Mouse (Mus musculus) v-Abl transformed pro-B cells (cell line): Measurements from ENCODE around the gene Itpripl2.

Experiments used
- in situ Hi-C, 2 experiments: fragments of 400-800 bp; cut with MboI; formaldehyde crosslinking; loops; one replicate each; pipeline ENCODE4 v1.15.1; 2025; ENCODE audit not compliant: unreplicated experiment in 2 of 2

Gene Itpripl2

DNA sequence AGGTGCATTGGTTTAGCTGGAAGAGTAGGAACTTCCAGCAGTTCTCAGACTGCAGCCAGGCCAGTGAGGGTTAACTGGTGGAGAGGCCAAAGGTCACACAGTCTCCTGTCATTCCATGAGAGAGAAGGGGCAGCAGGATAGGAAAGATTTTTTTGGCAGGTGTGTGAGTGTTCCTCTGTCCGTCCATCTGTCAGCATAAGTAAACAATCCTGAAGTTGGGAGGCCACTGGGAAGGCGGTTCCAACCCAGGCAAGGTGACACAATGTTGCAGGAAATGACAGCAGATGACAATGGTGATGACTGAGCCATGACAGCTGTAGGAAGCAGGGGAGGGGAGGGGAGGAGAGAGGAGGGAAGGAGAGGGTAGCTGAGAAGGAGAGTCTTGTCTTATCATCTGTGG, 38.8 kb downstream of the Itpripl2 start:
- in situ Hi-C loops = loop anchor here in 1 of 2 experiments (25.0 kb wide), 1 partner anchor 534 kb away; the partner anchor contains the start of gene Gprc5b

DNA sequence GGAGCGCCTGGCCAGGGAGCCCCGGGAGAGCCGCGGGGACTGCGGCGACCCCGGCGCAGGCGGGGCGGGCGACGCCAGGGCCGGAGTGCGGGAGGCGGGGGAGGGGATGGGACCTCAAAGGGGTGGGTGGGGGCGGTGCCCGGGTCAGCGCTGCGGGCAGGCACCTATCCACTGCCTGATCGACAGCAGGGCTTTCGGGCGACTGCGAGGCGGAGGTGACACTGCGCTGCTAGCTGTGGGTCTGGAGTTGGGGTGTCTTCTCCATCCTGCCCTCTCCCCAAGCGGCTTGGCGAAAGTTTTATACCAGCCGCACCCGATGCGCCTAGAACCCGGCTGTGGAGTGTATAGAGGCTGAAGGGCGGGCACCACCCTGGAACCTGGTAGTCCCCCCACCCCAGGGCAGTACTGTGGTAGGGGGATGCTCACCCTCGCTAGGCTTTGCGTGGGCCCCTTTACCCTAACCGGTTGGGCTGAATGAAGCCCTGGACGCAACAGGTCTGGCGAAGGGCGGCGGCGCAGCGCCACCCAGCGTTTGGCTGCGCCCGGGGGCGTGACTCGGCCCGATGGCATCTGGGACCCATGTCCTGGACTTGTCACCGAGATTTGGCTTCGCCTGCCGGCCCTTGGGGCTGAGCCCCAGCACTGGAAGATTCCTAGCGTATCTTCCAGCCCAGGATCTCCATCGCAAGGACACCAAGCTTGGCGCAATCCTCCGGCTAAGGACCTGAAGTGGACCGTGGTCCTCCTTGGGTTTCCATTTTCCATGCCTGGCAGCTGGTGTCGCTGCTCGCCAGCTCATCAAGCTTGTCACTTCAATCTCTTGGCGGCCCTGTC, 43.4 kb downstream of the Itpripl2 start, which contains the start of gene Syt17:
Gene Syt17, minus strand, starts transcription at position 89 of the 834 bp plus-strand sequence.
- in situ Hi-C loops = no loop called here

DNA sequence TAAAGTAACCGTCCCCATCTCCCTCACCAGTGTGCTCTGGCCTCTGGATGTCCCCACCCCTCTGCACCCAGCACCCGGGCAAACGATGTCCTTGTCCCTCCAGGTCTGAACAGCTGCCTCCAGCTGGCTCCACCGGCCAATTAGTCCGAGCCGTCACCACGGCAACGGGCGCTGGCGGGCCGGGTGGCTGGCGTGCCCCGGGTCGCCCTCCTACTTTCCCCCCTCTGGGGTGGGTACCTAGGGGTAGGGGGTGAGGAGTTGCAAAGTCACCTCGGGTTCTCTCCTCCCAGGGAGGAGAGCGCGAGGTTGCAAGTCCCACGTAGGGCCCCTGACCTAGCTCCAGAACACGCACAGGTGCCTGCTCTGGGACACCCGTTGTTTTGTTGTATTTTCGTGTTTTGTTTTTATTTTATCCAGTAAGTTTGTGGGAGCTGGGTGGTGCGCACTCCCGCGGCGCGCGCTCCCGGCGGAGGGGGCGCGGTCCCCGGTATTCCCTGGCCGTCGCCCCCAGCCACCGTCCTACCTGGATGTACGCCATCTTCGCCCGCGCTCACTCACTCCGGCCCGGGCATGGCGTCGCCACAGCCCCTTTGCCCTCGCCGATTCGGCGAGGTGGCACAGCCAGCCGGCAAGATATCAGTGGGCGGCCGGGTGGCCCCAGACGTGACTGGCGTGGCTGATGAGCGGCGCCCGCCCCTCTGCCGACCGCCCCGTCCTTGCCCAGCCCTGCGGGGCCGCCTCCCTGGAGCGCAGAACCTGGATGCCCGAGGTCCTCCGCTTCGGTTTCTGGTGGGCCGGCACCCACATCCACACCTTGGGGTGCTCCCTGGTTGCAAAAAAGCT, 44.3 kb downstream of the Itpripl2 start:
- in situ Hi-C loops = no loop called here

DNA sequence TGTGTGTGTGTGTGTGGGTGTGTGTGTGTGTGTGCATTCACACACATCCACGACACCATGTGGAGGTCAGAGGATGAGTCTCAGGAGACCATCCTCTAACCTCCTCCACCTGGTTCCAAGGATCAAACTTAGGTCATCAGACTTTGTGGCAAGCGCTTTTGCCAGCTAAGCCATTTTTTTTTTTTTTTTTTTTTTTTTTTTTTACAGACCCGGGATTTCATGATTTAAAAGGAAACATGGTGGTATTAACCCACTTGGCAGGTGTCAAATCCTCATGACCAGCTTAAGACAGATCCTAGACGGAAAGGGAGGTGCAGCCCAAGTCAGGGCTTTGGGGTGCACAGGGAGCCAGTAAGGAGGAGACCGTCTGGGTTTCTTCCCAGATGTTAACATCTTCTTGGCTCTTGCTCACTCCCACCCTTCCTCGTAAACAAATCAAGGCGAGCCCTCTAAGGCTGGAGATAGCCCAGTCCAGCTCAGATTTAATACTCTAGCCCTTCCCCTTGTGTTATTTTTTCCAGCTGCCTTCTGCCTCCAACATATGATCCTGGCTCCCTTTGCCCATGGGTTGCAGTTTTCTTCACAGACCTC, 47.8 kb downstream of the Itpripl2 start:
- in situ Hi-C loops = no loop called here

- in situ Hi-C loops = no loop called here
These were observed 48.4 kb downstream of the Itpripl2 start for GRCm38 (mm10) chr7:118443371-118443770.

DNA sequence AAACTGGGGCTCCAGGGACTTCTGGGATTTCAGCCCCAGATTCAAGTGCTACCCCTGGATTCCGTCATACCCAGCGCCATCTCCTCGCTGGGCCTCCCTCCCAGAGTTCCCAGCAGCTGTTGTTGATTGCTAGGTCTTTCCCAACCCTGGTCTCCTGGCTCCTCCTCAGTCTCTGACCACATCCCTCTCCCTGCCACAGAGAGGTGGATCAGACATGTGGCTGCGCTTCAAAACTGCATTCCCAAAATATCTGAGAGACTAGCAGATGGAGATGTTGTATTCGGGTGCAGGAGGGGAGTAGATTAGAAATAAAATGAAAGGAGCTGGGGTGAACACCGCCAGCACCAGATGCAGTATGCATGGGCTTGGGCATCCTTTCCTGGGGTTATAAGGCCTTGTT, 50.2 kb downstream of the Itpripl2 start:
- in situ Hi-C loops = no loop called here

DNA sequence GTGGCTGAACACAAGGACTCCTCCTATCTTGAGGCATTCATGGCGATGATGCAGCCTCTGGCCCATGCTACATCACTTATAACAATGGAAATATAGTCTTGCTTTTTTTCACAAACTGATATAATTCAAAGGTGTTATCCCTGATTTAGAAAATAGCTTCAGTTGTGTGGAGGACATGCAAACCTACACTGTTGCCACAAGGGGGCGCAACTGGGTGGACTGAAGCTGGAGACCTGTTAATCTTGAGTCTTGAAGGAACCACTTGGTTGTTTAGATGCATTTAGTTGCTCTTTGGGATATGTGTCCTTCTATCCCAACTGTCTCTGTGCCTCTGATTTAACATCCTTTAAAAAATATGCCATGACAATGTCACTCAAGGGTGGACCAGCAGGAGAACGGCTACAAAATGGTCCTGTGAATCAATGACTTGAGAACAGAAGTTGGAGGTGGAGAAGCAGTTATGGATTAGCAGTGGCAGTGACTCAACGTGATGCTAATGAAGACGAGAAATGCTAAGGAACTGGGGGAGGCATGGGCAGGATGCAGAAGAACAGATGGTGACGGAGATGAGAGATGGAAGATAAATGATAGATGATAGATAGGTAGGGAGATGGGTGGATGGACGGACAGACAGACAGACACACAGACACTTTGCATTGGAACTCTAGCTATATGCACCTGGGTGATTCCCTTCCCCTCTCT, 54.5 kb downstream of the Itpripl2 start:
- in situ Hi-C loops = loop anchor here in 1 of 2 experiments (5.0 to 10.0 kb wide), 2 partner anchors 158 to 245 kb away; partner anchors contain the start of gene Tmc5
